Mouse (Mus musculus) bone marrow macrophage, adult 2 months (primary cell): ENCODE data around the gene Qpctl. TPM values are rescaled to one million over a fixed set of nuclear protein-coding genes. Genes with fewer than 3 reads are reported as not detected.
A peak's percentile ranks its signal among the peaks of the same experiment; 100 is the strongest.
"Not testable (repeated sequence)": the region's sequence is repeated elsewhere in the genome, so short reads cannot be mapped to it uniquely, and the experiment has no call there.

Experiments used
- H3K27ac ChIP-seq: 2 replicates; pipeline ENCODE4 v1.5.1; 2012; ENCODE audit warnings: low read depth, low read length; ENCODE audit not compliant: insufficient read depth
- H3K4me1 ChIP-seq: 2 replicates; pipeline ENCODE4 v1.6.1; 2012; ENCODE audit warnings: low read length; ENCODE audit not compliant: control insufficient read depth, insufficient read depth
- H3K4me3 ChIP-seq: 2 replicates; pipeline ENCODE4 v1.5.1; 2012; ENCODE audit warnings: mild to moderate bottlenecking, low read length, moderate library complexity; ENCODE audit not compliant: insufficient read depth
- CTCF ChIP-seq: IDR thresholded peaks from 2 replicates; pipeline ENCODE4 v1.5.1; 2012; ENCODE audit warnings: low read depth, mild to moderate bottlenecking, low read length, moderate library complexity
- POLR2A ChIP-seq: IDR thresholded peaks from 2 replicates; pipeline ENCODE4 v1.6.1; 2012; ENCODE audit warnings: mild to moderate bottlenecking, low read depth, low read length, borderline replicate concordance
- polyA plus RNA-seq: library from polyadenylated mRNA; stranded (reverse); fragments of >200 nt; gene quantifications from 2 replicates; pipeline ENCODE4 v1.2.4, GENCODE M21; 2012; ENCODE audit not compliant: missing spikeins, insufficient read depth, insufficient read length

The Qpctl gene
- polyA plus RNA-seq, 1 experiment, result 11.8 TPM

GRCm38 (mm10) chr7:19165656-19166423 lies 16.7 kb upstream of the Qpctl start, which contains the start of gene Gipr:
Gene Gipr (minus strand): TSS chr7:19166127.
- Histone ChIP-seq H3K4me1 (no peaks in the 10 kb centered on the region), H3K4me3 (no peak within 1 kb of the TSS), H3K27ac (no peak within 1 kb of the TSS)
- TF ChIP-seq POLR2A (no peak), CTCF (no peak)

DNA sequence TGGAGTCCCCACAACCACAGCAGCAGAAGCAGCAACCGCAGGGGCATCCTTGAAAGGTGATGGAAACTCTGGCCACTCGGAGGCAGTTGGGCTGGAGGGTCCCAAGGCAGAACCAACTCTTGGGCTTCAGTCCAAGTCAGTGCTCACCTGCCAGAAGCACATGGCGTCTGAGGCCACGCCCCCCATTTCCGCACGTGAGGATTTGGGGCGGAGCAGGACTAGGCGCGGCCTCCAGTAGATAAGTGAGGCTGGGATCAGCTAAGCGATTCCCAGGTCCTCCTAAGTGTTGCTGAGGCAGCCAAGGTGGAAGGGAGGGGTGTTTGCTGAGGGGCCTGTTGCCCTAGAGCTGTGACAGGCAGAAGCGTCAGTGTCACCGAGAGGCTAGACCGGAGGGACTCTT lies 15.9 kb upstream of the Qpctl start:
- no peaks in the 10 kb centered on the region for H3K4me1 ChIP-seq
- H3K27ac ChIP-seq, result no peak overlapping the region
- no peak overlapping the region for H3K4me3 ChIP-seq
- TF ChIP-seq CTCF (no peak), POLR2A (no peak)

GRCm38 (mm10) chr7:19164189-19164588 lies 15.1 kb upstream of the Qpctl start:
- Histone ChIP-seq H3K4me1 (no peaks in the 10 kb centered on the region), H3K4me3 (no peak overlapping the region)
- TF ChIP-seq POLR2A (no peak), CTCF (no peak)

DNA sequence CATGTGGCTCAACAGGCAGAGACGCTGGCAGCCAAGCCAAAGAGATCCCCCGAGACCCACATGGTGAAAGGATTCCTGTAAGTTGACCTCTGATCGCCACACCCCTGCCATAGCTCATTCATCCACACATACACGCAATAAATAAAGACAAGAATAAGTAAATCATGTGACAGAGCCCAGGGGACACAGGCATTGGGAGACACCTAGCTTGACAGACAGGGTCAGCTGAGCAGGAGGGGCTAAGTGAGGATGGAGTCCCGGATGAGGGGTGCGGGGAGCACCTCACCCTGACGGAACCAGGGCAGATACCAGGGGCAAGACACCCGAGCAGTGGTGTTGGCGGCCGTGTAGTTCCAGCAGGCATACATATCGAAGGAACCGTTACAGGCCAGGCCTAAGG lies 14.7 kb upstream of the Qpctl start:
- Histone ChIP-seq H3K4me1 (no peaks in the 10 kb centered on the region), H3K4me3 (no peak overlapping the region), H3K27ac (no peak overlapping the region)
- TF ChIP-seq CTCF, result no peak
- TF ChIP-seq POLR2A, result no peak

More at GRCm38 (mm10) chr7:19164189-19164588, 15.1 kb upstream of the Qpctl start:
- no peak overlapping the region for H3K27ac ChIP-seq

- H3K4me1 ChIP-seq, result no peaks in the 10 kb centered on the region
- H3K4me3 ChIP-seq, result no peak overlapping the region
- no peak for TF ChIP-seq CTCF
- TF ChIP-seq POLR2A, result no peak
- H3K27ac ChIP-seq, result no peak overlapping the region
These were observed 13.8 kb upstream of the Qpctl start for GRCm38 (mm10) chr7:19162928-19163327.

GRCm38 (mm10) chr7:19160115-19160514 lies 11.0 kb upstream of the Qpctl start:
- Histone ChIP-seq H3K4me3 (peak overlapping the region; percentile 18; the same call in 1 of the 2 replicates), H3K4me1 (no peaks in the 10 kb centered on the region), H3K27ac (no peak overlapping the region)
- no peak for TF ChIP-seq POLR2A
- no peak for TF ChIP-seq CTCF

DNA sequence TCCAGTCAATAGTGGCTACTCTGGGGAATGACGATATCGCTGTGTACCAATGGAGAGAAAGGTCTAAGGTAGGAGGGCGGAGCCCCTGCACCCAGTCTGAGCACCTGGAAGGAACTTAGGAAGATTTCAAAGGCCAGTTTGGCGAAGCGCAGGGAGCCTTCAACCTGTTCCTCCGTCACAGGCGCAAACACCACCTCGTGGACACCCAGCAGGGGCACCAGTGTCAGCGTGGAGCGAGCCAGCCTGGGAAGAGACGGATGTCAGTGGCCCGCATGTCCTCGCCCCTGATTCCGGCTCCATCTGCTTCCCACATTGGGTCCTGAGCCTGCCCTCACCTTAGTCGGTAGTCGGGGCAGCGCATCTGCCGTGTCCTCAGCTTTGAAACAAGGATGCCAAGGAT lies 10.3 kb upstream of the Qpctl start:
- no peaks in the 10 kb centered on the region for H3K4me1 ChIP-seq
- no peak overlapping the region for H3K27ac ChIP-seq
- H3K4me3 ChIP-seq, result no peak overlapping the region
- TF ChIP-seq POLR2A, result no peak
- no peak for TF ChIP-seq CTCF

DNA sequence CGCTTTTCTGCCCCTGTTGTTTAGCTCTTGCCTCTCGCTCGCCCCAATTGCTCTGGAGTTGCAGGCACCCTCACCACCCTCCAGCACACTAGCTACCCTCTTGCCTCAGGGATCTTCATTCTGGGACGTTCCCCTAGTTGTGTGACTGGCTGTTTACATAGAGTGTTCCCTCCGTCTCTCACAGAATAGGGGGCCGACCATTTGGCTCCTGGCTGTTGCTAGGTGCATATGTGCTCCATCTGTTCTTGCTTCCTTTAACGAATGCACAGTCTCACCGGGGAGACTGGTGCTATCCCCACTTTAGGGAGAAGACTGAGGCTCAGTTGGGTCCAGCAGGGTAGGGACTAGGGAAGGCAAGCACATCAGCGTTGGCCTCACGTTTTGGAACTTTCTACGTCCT lies 9.5 kb upstream of the Qpctl start:
- H3K4me1 ChIP-seq, result no peaks in the 10 kb centered on the region
- no peak overlapping the region for H3K4me3 ChIP-seq
- no peak for TF ChIP-seq POLR2A
- no peak for TF ChIP-seq CTCF
- H3K27ac ChIP-seq, result no peak overlapping the region

GRCm38 (mm10) chr7:19157160-19157800 lies 8.2 kb upstream of the Qpctl start:
- Histone ChIP-seq H3K27ac (no peak overlapping the region), H3K4me1 (no peaks in the 10 kb centered on the region), H3K4me3 (no peak overlapping the region)
- TF ChIP-seq CTCF (peak; percentile 47), POLR2A (no peak)

DNA sequence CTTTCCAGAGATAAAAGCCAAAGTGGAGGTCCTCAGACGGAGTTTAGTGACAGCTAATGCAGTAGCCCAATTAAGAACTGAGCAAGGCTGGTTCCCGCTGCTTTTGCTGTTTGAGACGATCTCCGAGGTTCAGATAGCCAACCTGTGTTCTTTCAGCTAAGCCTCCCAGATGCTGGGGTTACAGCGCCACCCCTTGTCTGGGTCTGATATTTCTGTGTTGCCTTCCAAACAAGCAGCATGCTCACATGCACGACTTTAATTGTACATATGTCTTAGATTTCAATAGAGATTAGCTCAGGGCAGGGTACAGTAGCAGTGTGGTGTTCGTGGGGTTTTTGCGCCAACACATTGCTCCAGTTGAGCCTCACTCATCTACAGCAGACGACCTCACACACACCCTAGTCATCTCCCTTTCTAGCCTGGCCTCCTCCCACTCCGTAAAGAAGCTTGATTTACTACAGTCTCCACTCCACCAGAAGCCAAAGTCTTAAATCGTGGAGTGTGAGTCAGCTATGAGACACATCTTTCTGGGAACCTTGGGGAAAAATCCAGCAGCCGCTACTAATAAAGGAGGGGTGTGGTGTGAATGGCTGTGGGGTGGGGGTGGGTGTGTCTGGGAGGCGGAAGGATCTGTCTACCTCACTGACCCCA lies 6.9 kb upstream of the Qpctl start:
- H3K27ac ChIP-seq, result no peak overlapping the region
- TF ChIP-seq POLR2A (no peak), CTCF (peak; percentile 17; the same call in 1 of the 2 replicates)
- H3K4me1 ChIP-seq, result peaks cover under 1% of the 10 kb centered on the region; the same call in 1 of the 2 replicates
- no peak overlapping the region for H3K4me3 ChIP-seq

- TF ChIP-seq POLR2A, result no peak
- no peak for TF ChIP-seq CTCF
- H3K4me3 ChIP-seq, result no peak overlapping the region
- peaks cover 5% of the 10 kb centered on the region for H3K4me1 ChIP-seq
- no peak overlapping the region for H3K27ac ChIP-seq
These were observed 5.7 kb upstream of the Qpctl start for GRCm38 (mm10) chr7:19154796-19155195.

GRCm38 (mm10) chr7:19151121-19151520 lies 2.0 kb upstream of the Qpctl start:
- not testable (repeated sequence) for H3K4me3 ChIP-seq, H3K27ac ChIP-seq
- peaks cover 12% of the 10 kb centered on the region for H3K4me1 ChIP-seq
